Mouse (Mus musculus) midbrain, embryonic 13.5 days (tissue): ENCODE measurements around the gene Vsig10. TPM values are rescaled to one million over a fixed set of nuclear protein-coding genes. Genes with fewer than 3 reads are reported as not detected.

Source experiments
- ATAC-seq: fragments of 200-750 bp; cut with Nextera tagmentation; 2 replicates; pipeline ENCODE4 v1.8.0; 2017; ENCODE audit warnings: mild to moderate bottlenecking, moderate TSS enrichment, moderate library complexity
- H3K27ac ChIP-seq: fragments of 300-500 bp; sonication (generic); 2 replicates; pipeline ENCODE4 v1.5.1; 2015; ENCODE audit warnings: inconsistent platforms, mild to moderate bottlenecking, moderate library complexity
- H3K27me3 ChIP-seq: fragments of 300-500 bp; sonication (generic); 2 replicates; pipeline ENCODE4 v1.6.1; 2015; ENCODE audit warnings: mild to moderate bottlenecking, inconsistent platforms
- H3K36me3 ChIP-seq: fragments of 300-500 bp; sonication (generic); 2 replicates; pipeline ENCODE4 v1.6.1; 2015; ENCODE audit warnings: mild to moderate bottlenecking, inconsistent platforms
- H3K4me1 ChIP-seq: fragments of 300-500 bp; sonication (generic); replicated peaks from 2 replicates; pipeline ENCODE4 v1.6.1; 2015; ENCODE audit warnings: inconsistent platforms
- H3K4me2 ChIP-seq: fragments of 300-500 bp; sonication (generic); replicated peaks from 2 replicates; pipeline ENCODE4 v1.6.1; 2015; ENCODE audit warnings: moderate library complexity, mild to moderate bottlenecking, inconsistent platforms
- H3K4me3 ChIP-seq: fragments of 300-500 bp; sonication (generic); replicated peaks from 2 replicates; pipeline ENCODE4 v1.5.1; 2015; ENCODE audit warnings: mild to moderate bottlenecking, inconsistent platforms
- H3K9ac ChIP-seq: fragments of 300-500 bp; sonication (generic); replicated peaks from 2 replicates; pipeline ENCODE4 v1.6.1; 2015; ENCODE audit warnings: mild to moderate bottlenecking, inconsistent platforms
- H3K9me3 ChIP-seq: fragments of 300-500 bp; sonication (generic); 2 replicates; pipeline ENCODE4 v1.6.1; 2016; ENCODE audit warnings: mild to moderate bottlenecking, inconsistent platforms
- WGBS: fragments of 180-500 bp; shearing (Covaris S2); methylation state at CpG from one replicate; pipeline ENCODE4 v1.1.7; 2015; 5-methylcytosine and 5-hydroxymethylcytosine counted together
- polyA plus RNA-seq: library from polyadenylated mRNA; unstranded; fragments of >200 nt; fragmentation: Nextera tagmentation; extraction: Ambion mirVana; gene quantifications from 2 replicates; pipeline ENCODE4 v1.2.1, GENCODE M21; 2015

Vsig10 gene
- polyA plus RNA-seq, 1 experiment from 2014 or later = 2.3 TPM

GRCm38 (mm10) chr5:117306826-117307225 is 12.1 kb upstream of the Vsig10 start:
- ATAC-seq = no peak
- no peak overlapping the region for H3K4me3 ChIP-seq
- no peaks in the 10 kb centered on the region; the same call in 1 of the 2 replicates for H3K4me1 ChIP-seq
- H3K36me3 ChIP-seq = no peaks in the 10 kb centered on the region
- no peaks in the 10 kb centered on the region for H3K27me3 ChIP-seq
- no peak overlapping the region for H3K27ac ChIP-seq
- WGBS = 98% methylated on average over 2 of the region's 2 CpGs
- no peak overlapping the region for H3K4me2 ChIP-seq
- H3K9me3 ChIP-seq = peaks cover 4% of the 10 kb centered on the region
- H3K9ac ChIP-seq = no peak overlapping the region

DNA sequence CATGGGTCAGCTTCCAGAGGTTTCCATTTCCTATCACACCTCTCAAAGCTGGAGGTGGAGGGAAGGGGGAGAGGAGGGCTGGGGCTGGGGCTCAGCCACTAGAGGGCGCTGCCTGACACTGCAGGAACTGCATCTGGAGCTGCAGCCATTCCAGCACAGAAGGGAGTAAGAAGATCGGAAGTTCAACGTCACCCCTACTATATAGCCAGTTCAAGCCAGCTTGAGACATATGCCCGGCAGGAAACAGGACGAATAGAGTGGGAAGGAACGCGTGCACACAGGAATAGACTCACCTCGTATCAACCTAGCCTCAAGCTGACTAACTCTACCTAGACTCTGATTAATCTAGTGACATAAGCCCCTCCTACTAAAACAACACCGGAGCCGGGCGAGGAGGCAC is 11.2 kb upstream of the Vsig10 start:
- no peak overlapping the region for H3K9ac ChIP-seq
- no peaks in the 10 kb centered on the region; the same call in 1 of the 2 replicates for H3K4me1 ChIP-seq
- no peak for ATAC-seq
- no peaks in the 10 kb centered on the region for H3K27me3 ChIP-seq
- H3K4me2 ChIP-seq = no peak overlapping the region
- H3K27ac ChIP-seq = no peak overlapping the region
- 40% methylated on average over 11 of the region's 11 CpGs for WGBS
- H3K36me3 ChIP-seq = no peaks in the 10 kb centered on the region
- H3K9me3 ChIP-seq = peaks cover 4% of the 10 kb centered on the region
- H3K4me3 ChIP-seq = no peak overlapping the region

DNA sequence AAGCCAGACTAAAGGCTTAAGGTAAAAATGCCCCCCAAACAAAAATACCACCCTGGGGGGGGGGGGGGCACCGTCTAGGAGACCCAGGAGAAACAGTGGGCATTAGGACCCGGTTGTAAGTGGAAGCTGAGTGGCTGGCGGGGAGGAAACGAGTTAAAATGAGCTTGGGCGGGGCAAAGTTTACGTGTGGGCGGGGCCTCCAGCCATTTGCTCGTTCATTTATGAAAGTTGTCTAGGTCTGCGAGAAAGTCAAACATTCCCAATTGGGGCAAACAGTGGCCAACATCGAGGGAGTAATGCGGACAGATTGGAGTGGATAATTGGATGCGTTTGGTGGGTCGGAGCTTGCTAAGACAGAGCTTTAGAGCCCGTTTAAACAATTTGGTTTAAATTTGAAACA is 5.5 kb upstream of the Vsig10 start:
- peaks cover 18% of the 10 kb centered on the region for H3K4me1 ChIP-seq
- no peak overlapping the region for H3K9ac ChIP-seq
- no peak overlapping the region for H3K27ac ChIP-seq
- 29% methylated on average over 13 of the region's 14 CpGs for WGBS
- H3K4me3 ChIP-seq = no peak overlapping the region
- peaks cover 36% of the 10 kb centered on the region for H3K27me3 ChIP-seq
- no peaks in the 10 kb centered on the region for H3K36me3 ChIP-seq
- no peaks in the 10 kb centered on the region for H3K9me3 ChIP-seq
- peak overlapping the region; percentile 32 for H3K4me2 ChIP-seq
- no peak for ATAC-seq

- no peak overlapping the region for H3K4me3 ChIP-seq
- WGBS = 46% methylated on average over 10 of the region's 10 CpGs
Observed at GRCm38 (mm10) chr5:117313909-117314308, 5.0 kb upstream of the Vsig10 start.

GRCm38 (mm10) chr5:117314587-117315428 is 4.1 kb upstream of the Vsig10 start:
- no peak for ATAC-seq
- Histone ChIP-seq H3K4me1 (peaks cover 31% of the 10 kb centered on the region), H3K4me2 (peak overlapping the region; percentile 20), H3K9ac (no peak overlapping the region), H3K27me3 (peaks cover 36% of the 10 kb centered on the region), H3K27ac (no peak overlapping the region), H3K4me3 (no peak overlapping the region), H3K9me3 (no peaks in the 10 kb centered on the region), H3K36me3 (no peaks in the 10 kb centered on the region)
- 15% methylated on average over 9 of the region's 9 CpGs for WGBS

More at GRCm38 (mm10) chr5:117313909-117314308, 5.0 kb upstream of the Vsig10 start:
- Histone ChIP-seq H3K9ac (no peak overlapping the region), H3K9me3 (no peaks in the 10 kb centered on the region), H3K4me2 (peak overlapping the region; percentile 32), H3K27ac (no peak overlapping the region), H3K4me1 (peaks cover 22% of the 10 kb centered on the region), H3K27me3 (peaks cover 36% of the 10 kb centered on the region), H3K36me3 (no peaks in the 10 kb centered on the region)
- ATAC-seq = no peak

DNA sequence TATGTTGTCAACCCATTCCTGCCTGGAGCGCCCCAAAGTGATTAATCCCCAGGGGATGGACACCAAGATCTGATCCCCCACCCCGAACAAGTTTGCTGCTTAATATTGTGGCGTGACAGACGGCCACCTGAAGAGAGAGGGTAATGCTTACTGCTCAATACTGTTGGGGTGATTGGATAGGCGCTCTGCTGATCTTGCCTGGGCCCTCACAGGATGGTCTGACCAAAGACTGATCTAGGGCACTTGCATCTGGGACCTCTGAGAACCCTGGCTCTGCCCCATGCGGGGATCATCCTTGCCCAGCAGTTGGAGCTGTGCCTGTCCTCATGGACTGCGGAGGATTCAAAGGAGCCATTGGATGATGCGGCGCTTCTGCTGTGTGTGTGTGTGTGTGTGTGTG is 4.9 kb downstream of the Vsig10 start:
- Histone ChIP-seq H3K4me3 (no peak overlapping the region), H3K4me2 (no peak overlapping the region), H3K36me3 (no peaks in the 10 kb centered on the region), H3K27ac (no peak overlapping the region), H3K27me3 (peaks cover 17% of the 10 kb centered on the region), H3K9ac (no peak overlapping the region), H3K9me3 (no peaks in the 10 kb centered on the region), H3K4me1 (peaks cover 13% of the 10 kb centered on the region; the same call in 1 of the 2 replicates)
- ATAC-seq = no peak
- WGBS = 84% methylated on average over 9 of the region's 9 CpGs

GRCm38 (mm10) chr5:117326408-117326807 is 7.5 kb downstream of the Vsig10 start:
- 0 out of 2 replicates have a peak, but pooled peaks cover 2% of the 10 kb centered on the region for H3K27me3 ChIP-seq
- no peak overlapping the region for H3K9ac ChIP-seq
- no peaks in the 10 kb centered on the region for H3K4me1 ChIP-seq
- no peak overlapping the region for H3K4me3 ChIP-seq
- no peak for ATAC-seq
- H3K4me2 ChIP-seq = no peak overlapping the region
- H3K36me3 ChIP-seq = no peaks in the 10 kb centered on the region
- H3K9me3 ChIP-seq = no peaks in the 10 kb centered on the region
- no peak overlapping the region for H3K27ac ChIP-seq
- 75% methylated on average over 6 of the region's 6 CpGs for WGBS

- WGBS = 89% methylated on average over 7 of the region's 7 CpGs
- Histone ChIP-seq H3K4me1 (no peaks in the 10 kb centered on the region), H3K9ac (no peak overlapping the region), H3K4me3 (no peak overlapping the region), H3K27me3 (no peaks in the 10 kb centered on the region), H3K4me2 (no peak overlapping the region), H3K27ac (no peak overlapping the region), H3K36me3 (no peaks in the 10 kb centered on the region), H3K9me3 (no peaks in the 10 kb centered on the region)
- no peak for ATAC-seq
Observed at GRCm38 (mm10) chr5:117330457-117330856, 11.6 kb downstream of the Vsig10 start.

DNA sequence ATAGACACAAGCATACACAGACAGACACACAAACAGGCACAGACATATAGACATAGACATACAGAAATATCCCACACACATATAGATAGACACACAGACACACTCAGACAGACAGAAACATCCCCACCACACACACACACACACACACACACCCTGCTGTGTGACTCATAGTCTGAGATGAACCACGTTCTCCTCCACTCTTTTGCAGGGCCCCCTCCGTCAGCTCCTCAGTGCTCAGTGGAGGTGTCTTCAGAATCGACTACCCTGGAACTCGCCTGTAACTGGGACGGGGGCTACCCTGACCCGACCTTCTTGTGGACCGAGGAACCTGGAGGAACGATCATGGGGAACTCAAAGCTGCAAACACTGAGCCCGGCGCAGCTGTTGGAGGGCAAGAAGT is 19.1 kb downstream of the Vsig10 start:
- H3K36me3 ChIP-seq = no peaks in the 10 kb centered on the region
- 0 out of 2 replicates have a peak, but pooled peaks cover 4% of the 10 kb centered on the region for H3K9me3 ChIP-seq
- no peak overlapping the region for H3K4me2 ChIP-seq
- H3K9ac ChIP-seq = no peak overlapping the region
- no peak overlapping the region for H3K27ac ChIP-seq
- no peak for ATAC-seq
- no peaks in the 10 kb centered on the region for H3K4me1 ChIP-seq
- H3K4me3 ChIP-seq = no peak overlapping the region
- WGBS = 90% methylated on average over 10 of the region's 10 CpGs
- H3K27me3 ChIP-seq = no peaks in the 10 kb centered on the region

GRCm38 (mm10) chr5:117338503-117338902 is 19.6 kb downstream of the Vsig10 start:
- Histone ChIP-seq H3K27ac (no peak overlapping the region), H3K36me3 (no peaks in the 10 kb centered on the region), H3K4me3 (no peak overlapping the region), H3K9ac (no peak overlapping the region), H3K4me1 (no peaks in the 10 kb centered on the region), H3K27me3 (no peaks in the 10 kb centered on the region), H3K4me2 (no peak overlapping the region), H3K9me3 (0 out of 2 replicates have a peak, but pooled peaks cover 4% of the 10 kb centered on the region)
- no peak for ATAC-seq
- 89% methylated on average over 8 of the region's 8 CpGs for WGBS

DNA sequence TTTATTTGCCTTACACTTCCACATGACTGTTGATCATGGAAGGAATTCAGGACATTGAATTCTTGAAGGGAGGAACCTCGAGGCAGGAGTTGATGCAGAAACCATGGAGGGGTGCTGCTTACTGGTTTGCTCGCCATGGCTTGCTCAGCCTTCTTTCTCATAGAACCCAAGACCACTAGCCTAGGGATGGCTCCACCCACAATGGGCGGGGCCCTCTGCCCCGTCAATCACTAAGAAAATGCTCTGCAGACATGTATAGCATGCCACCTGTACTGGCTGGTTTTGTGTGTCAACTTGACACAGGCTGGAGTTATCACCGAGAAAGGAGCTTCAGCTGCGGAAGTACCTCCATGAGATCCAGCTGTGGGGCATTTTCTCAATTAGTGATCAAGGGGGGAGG is 21.2 kb downstream of the Vsig10 start:
- Histone ChIP-seq H3K27me3 (no peaks in the 10 kb centered on the region), H3K9ac (no peak overlapping the region), H3K4me2 (no peak overlapping the region), H3K36me3 (no peaks in the 10 kb centered on the region), H3K9me3 (0 out of 2 replicates have a peak, but pooled peaks cover 4% of the 10 kb centered on the region), H3K27ac (no peak overlapping the region), H3K4me1 (no peaks in the 10 kb centered on the region), H3K4me3 (no peak overlapping the region)
- ATAC-seq = no peak
- 84% methylated on average over 6 of the region's 6 CpGs for WGBS

DNA sequence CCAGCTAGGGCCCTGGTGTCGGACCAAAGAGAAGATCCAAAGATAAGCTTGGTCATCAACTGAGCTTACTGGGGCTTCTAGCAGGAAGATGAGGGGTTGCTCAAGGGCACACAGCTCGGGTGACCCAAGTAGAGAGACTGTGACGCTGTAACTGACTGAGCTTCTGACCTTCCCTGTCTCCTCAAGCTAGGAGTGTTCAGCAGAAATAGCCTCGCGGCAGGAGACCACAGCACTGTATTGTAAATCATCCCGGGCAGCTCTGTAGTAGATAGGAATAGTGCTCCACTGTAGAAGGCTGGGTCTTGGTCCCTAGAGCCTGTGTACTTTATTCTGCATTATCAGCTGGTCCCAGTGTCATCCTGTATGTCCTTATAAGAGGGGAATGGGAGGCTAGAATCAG is 23.0 kb downstream of the Vsig10 start:
- Histone ChIP-seq H3K4me3 (no peak overlapping the region), H3K4me2 (no peak overlapping the region), H3K36me3 (no peaks in the 10 kb centered on the region), H3K27me3 (no peaks in the 10 kb centered on the region), H3K9ac (no peak overlapping the region), H3K9me3 (0 out of 2 replicates have a peak, but pooled peaks cover under 1% of the 10 kb centered on the region), H3K4me1 (no peaks in the 10 kb centered on the region), H3K27ac (no peak overlapping the region)
- no peak for ATAC-seq
- WGBS = 87% methylated on average over 6 of the region's 6 CpGs
